Mouse (Mus musculus): Measurements from ENCODE around the gene Faap24. TPM values are rescaled to one million over a fixed set of nuclear protein-coding genes. Genes with fewer than 3 reads are reported as not detected.

Faap24 gene
- polyA plus RNA-seq, 1 experiment from 2014 or later = 22.7 TPM

DNA sequence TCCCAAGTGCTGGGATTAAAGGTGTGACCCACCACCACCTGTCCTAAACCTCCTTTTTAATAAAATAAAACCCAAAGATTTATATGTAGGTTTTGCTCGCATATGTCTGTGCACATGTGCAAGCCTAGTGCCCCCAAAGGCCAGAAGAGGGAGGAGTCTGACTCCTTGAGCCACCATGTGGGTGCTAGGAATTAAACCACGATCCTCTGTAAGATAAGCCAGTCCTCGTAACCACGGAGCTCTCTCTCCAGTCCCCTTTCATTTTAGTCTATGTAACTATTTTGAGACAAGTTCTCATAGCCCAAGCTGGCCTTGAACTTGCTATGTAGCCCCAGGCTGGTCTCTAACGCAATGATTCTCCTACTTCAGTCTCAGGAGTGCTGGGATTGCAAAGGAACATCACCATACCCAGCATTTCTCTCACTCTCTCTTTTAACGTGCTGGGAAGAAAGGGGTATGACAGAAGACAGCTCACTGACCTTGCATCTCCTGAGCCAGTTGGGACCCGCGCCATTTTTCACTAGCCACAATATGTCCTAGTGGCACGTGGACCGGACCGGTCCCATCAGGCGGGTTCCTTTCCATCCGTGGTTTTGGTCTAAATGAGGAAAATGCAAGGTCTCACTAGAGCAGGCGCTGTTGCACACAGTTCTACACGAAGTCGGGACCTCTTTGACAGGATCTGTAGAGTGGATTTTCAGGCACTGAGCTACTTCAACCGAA is 741 bp downstream of the Faap24 start:
- ATAC-seq (no peak), DNase-seq (ENCODE audit: low spot score) (peak; percentile 4)
- H3K36me3 ChIP-seq (ENCODE audit: control insufficient read depth, insufficient read depth, low read length) = peaks cover 42% of the 10 kb centered on the region
- H3K9me3 ChIP-seq (replicated peaks; ENCODE audit: control insufficient read depth, low read length) = no peaks in the 10 kb centered on the region
- peaks cover 15% of the 10 kb centered on the region for H3K4me1 ChIP-seq (ENCODE audit: control insufficient read depth, insufficient read depth, low read length)
- peak overlapping the region; percentile 83 for H3K4me2 ChIP-seq (ENCODE audit: low read length)
- no peak overlapping the region for H3K27ac ChIP-seq (ENCODE audit: low read depth, low read length)
- 14% methylated on average over 17 of the region's 17 CpGs for WGBS
- no peaks in the 10 kb centered on the region for H3K27me3 ChIP-seq (replicated peaks; ENCODE audit: control insufficient read depth, insufficient read depth, low read length)
- peak overlapping the region; percentile 61 for H3K4me3 ChIP-seq (ENCODE audit: low read depth, low read length)
- H3K9ac ChIP-seq (ENCODE audit: low read length) = peak overlapping the region; percentile 67

- ATAC-seq (no peak), DNase-seq (ENCODE audit: low spot score) (no peak)
- Histone ChIP-seq H3K4me2 (ENCODE audit: low read length) (no peak overlapping the region), H3K9ac (ENCODE audit: low read length) (no peak overlapping the region), H3K36me3 (ENCODE audit: control insufficient read depth, insufficient read depth, low read length) (peaks cover 22% of the 10 kb centered on the region), H3K27me3 (replicated peaks; ENCODE audit: control insufficient read depth, insufficient read depth, low read length) (no peaks in the 10 kb centered on the region), H3K4me1 (ENCODE audit: control insufficient read depth, insufficient read depth, low read length) (peaks cover 13% of the 10 kb centered on the region), H3K4me3 (ENCODE audit: low read depth, low read length) (no peak overlapping the region), H3K9me3 (replicated peaks; ENCODE audit: control insufficient read depth, low read length) (no peaks in the 10 kb centered on the region), H3K27ac (ENCODE audit: low read depth, low read length) (no peak overlapping the region)
- WGBS = 59% methylated on average over 5 of the region's 5 CpGs
Observed at GRCm38 (mm10) chr7:35392935-35393334, 3.7 kb downstream of the Faap24 start.

- Histone ChIP-seq H3K4me1 (ENCODE audit: control insufficient read depth, insufficient read depth, low read length) (no peaks in the 10 kb centered on the region), H3K4me2 (ENCODE audit: low read length) (no peak overlapping the region), H3K9ac (ENCODE audit: low read length) (no peak overlapping the region), H3K36me3 (ENCODE audit: control insufficient read depth, insufficient read depth, low read length) (peaks cover 14% of the 10 kb centered on the region; the same call in 1 of the 2 replicates), H3K4me3 (ENCODE audit: low read depth, low read length) (no peak overlapping the region), H3K27ac (ENCODE audit: low read depth, low read length) (no peak overlapping the region), H3K27me3 (replicated peaks; ENCODE audit: control insufficient read depth, insufficient read depth, low read length) (no peaks in the 10 kb centered on the region), H3K9me3 (replicated peaks; ENCODE audit: control insufficient read depth, low read length) (no peaks in the 10 kb centered on the region)
- ATAC-seq (no peak), DNase-seq (ENCODE audit: low spot score) (no peak)
- WGBS = 82% methylated on average over 6 of the region's 6 CpGs
Observed at GRCm38 (mm10) chr7:35388694-35389093, 7.9 kb downstream of the Faap24 start.

GRCm38 (mm10) chr7:35386525-35386952 is 10.1 kb downstream of the Faap24 start:
- no peaks in the 10 kb centered on the region for H3K36me3 ChIP-seq (ENCODE audit: control insufficient read depth, insufficient read depth, low read length)
- DNase-seq (ENCODE audit: low spot score) (no peak), ATAC-seq (no peak)
- H3K27ac ChIP-seq (ENCODE audit: low read depth, low read length) = no peak overlapping the region
- no peaks in the 10 kb centered on the region for H3K9me3 ChIP-seq (replicated peaks; ENCODE audit: control insufficient read depth, low read length)
- H3K4me1 ChIP-seq (ENCODE audit: control insufficient read depth, insufficient read depth, low read length) = no peaks in the 10 kb centered on the region
- H3K9ac ChIP-seq (ENCODE audit: low read length) = no peak overlapping the region
- H3K4me2 ChIP-seq (ENCODE audit: low read length) = no peak overlapping the region
- WGBS = 67% methylated on average over 6 of the region's 6 CpGs
- H3K4me3 ChIP-seq (ENCODE audit: low read depth, low read length) = no peak overlapping the region
- H3K27me3 ChIP-seq (replicated peaks; ENCODE audit: control insufficient read depth, insufficient read depth, low read length) = no peaks in the 10 kb centered on the region

DNA sequence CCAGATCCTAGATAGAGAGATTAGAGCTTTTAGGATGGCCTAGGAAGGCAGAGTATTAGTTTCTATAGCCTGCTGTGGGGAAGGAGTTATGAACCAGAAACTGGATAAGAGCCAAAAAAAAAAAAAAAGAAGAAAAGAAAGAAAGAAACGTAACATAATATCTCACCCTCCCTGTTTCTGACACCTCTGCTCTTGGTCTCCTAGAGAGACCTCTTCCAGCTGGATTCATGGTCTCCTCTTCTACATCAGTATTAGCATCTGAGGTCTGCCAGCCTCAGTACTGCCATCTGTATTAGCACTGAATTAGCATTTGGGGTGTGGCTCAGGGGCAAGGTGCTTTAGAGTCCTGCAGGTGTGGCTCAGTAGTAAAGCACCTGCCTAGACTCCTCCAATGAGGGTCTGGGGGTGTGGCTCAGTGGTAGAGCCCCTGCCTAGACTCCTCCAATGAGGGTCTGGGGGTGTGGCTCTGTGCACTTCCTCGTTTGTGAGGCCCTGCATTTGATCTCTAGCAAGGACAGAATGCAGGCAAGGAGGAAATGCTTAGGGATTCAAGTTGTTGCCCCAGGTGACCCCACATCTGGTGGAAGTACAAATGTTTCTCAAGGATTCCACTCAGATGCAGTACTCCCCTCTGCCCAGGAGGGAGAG is 13.8 kb downstream of the Faap24 start:
- ATAC-seq = no peak
- no peaks in the 10 kb centered on the region for H3K4me1 ChIP-seq (ENCODE audit: control insufficient read depth, insufficient read depth, low read length)
- H3K9ac ChIP-seq (ENCODE audit: low read length) = no peak overlapping the region
- no peaks in the 10 kb centered on the region for H3K27me3 ChIP-seq (replicated peaks; ENCODE audit: control insufficient read depth, insufficient read depth, low read length)
- no peak overlapping the region for H3K4me3 ChIP-seq (ENCODE audit: low read depth, low read length)
- H3K9me3 ChIP-seq (replicated peaks; ENCODE audit: control insufficient read depth, low read length) = no peaks in the 10 kb centered on the region
- no peak overlapping the region for H3K4me2 ChIP-seq (ENCODE audit: low read length)
- 54% methylated on average over 2 of the region's 2 CpGs for WGBS
- no peaks in the 10 kb centered on the region for H3K36me3 ChIP-seq (ENCODE audit: control insufficient read depth, insufficient read depth, low read length)
- DNase-seq (ENCODE audit: low spot score) = no peak
- no peak overlapping the region for H3K27ac ChIP-seq (ENCODE audit: low read depth, low read length)

DNA sequence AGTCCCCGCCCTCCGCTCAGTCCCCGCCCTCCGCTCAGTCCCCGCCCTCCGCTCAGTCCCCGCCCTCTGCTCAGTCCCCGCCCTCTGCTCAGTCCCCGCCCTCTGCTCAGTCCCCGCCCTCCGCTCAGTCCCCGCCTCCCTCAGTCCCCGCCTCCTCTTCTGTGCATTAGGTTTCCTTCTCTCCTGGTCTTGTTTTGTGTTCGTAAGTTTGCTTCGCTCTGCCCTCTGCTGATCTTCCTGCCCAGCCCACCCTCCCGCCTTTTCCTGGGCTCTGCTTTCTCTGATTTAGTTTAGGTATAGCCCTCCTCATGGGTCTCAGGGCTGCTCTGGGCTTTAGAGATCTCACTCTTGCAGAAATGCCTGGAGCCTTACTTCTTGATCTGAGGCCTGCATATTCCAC is 14.8 kb downstream of the Faap24 start:
- Histone ChIP-seq H3K4me3 (ENCODE audit: low read depth, low read length) (no peak overlapping the region), H3K27me3 (replicated peaks; ENCODE audit: control insufficient read depth, insufficient read depth, low read length) (no peaks in the 10 kb centered on the region), H3K9ac (ENCODE audit: low read length) (no peak overlapping the region), H3K4me1 (ENCODE audit: control insufficient read depth, insufficient read depth, low read length) (no peaks in the 10 kb centered on the region), H3K9me3 (replicated peaks; ENCODE audit: control insufficient read depth, low read length) (no peaks in the 10 kb centered on the region), H3K36me3 (ENCODE audit: control insufficient read depth, insufficient read depth, low read length) (no peaks in the 10 kb centered on the region), H3K27ac (ENCODE audit: low read depth, low read length) (no peak overlapping the region), H3K4me2 (ENCODE audit: low read length) (no peak overlapping the region)
- DNase-seq (ENCODE audit: low spot score) (no peak), ATAC-seq (no peak)
- WGBS = 53% methylated on average over 13 of the region's 16 CpGs

- Histone ChIP-seq H3K9me3 (replicated peaks; ENCODE audit: control insufficient read depth, low read length) (no peaks in the 10 kb centered on the region), H3K4me2 (ENCODE audit: low read length) (no peak overlapping the region), H3K4me1 (ENCODE audit: control insufficient read depth, insufficient read depth, low read length) (no peaks in the 10 kb centered on the region), H3K27ac (ENCODE audit: low read depth, low read length) (no peak overlapping the region), H3K36me3 (ENCODE audit: control insufficient read depth, insufficient read depth, low read length) (no peaks in the 10 kb centered on the region), H3K4me3 (ENCODE audit: low read depth, low read length) (no peak overlapping the region), H3K9ac (ENCODE audit: low read length) (no peak overlapping the region), H3K27me3 (replicated peaks; ENCODE audit: control insufficient read depth, insufficient read depth, low read length) (no peaks in the 10 kb centered on the region)
- ATAC-seq = no peak
- DNase-seq (ENCODE audit: low spot score) = no peak
- WGBS = 87% methylated on average over 8 of the region's 8 CpGs
Observed at GRCm38 (mm10) chr7:35380351-35380750, 16.3 kb downstream of the Faap24 start.

DNA sequence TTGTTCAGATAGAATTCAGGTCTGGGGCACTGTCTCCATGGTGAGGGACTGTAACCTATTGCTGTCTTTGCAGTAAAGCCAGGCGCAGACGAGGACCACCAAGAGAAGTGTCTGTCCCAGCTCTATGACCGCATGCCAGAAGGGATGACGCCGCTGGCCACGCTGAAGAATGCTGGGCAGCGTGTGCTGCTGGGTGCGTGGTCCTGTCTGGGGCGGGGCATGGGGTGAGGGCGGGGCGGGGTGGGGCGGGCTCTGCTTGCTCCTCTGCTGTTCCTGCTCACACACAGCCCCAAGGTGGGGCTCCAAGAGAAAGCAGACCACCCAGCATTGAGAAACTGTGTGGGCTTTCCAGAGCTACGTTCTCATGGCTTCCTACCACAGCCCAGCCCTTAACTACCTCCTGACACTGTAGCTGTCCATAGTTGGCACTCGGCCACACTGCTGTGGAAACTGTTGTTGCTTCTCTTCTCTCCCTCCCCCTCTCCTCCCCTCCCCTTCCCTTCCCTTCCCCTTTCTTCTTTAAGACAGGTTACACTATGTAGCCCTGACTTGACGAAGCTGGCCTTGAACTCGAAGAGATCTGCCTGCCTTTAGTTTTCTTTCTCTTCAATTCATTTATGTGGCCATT is 17.0 kb downstream of the Faap24 start:
- DNase-seq (ENCODE audit: low spot score) (no peak), ATAC-seq (0 out of 2 replicates have a peak, but pooled peaks have one; percentile 23)
- H3K4me2 ChIP-seq (ENCODE audit: low read length) = no peak overlapping the region

GRCm38 (mm10) chr7:35376623-35377022 is 20.0 kb downstream of the Faap24 start:
- WGBS = 69% methylated on average over 9 of the region's 9 CpGs
- no peak overlapping the region for H3K4me2 ChIP-seq (ENCODE audit: low read length)
- H3K27ac ChIP-seq (ENCODE audit: low read depth, low read length) = no peak overlapping the region
- no peaks in the 10 kb centered on the region for H3K9me3 ChIP-seq (replicated peaks; ENCODE audit: control insufficient read depth, low read length)
- H3K4me1 ChIP-seq (ENCODE audit: control insufficient read depth, insufficient read depth, low read length) = no peaks in the 10 kb centered on the region
- no peaks in the 10 kb centered on the region for H3K27me3 ChIP-seq (replicated peaks; ENCODE audit: control insufficient read depth, insufficient read depth, low read length)
- no peak overlapping the region for H3K9ac ChIP-seq (ENCODE audit: low read length)
- DNase-seq (ENCODE audit: low spot score) = peak; percentile 46
- H3K36me3 ChIP-seq (ENCODE audit: control insufficient read depth, insufficient read depth, low read length) = no peaks in the 10 kb centered on the region
- no peak overlapping the region for H3K4me3 ChIP-seq (ENCODE audit: low read depth, low read length)
- ATAC-seq = no peak

More for the DNA sequence above, 17.0 kb downstream of the Faap24 start:
- WGBS = 45% methylated on average over 16 of the region's 16 CpGs
- Histone ChIP-seq H3K9ac (ENCODE audit: low read length) (no peak overlapping the region), H3K4me3 (ENCODE audit: low read depth, low read length) (no peak overlapping the region), H3K4me1 (ENCODE audit: control insufficient read depth, insufficient read depth, low read length) (no peaks in the 10 kb centered on the region), H3K27ac (ENCODE audit: low read depth, low read length) (no peak overlapping the region), H3K9me3 (replicated peaks; ENCODE audit: control insufficient read depth, low read length) (no peaks in the 10 kb centered on the region), H3K36me3 (ENCODE audit: control insufficient read depth, insufficient read depth, low read length) (no peaks in the 10 kb centered on the region), H3K27me3 (replicated peaks; ENCODE audit: control insufficient read depth, insufficient read depth, low read length) (no peaks in the 10 kb centered on the region)
